Mouse (Mus musculus) forebrain, embryonic 11.5 days (tissue): Measurements from ENCODE around the gene Gnai2. TPM values are rescaled to one million over a fixed set of nuclear protein-coding genes. Genes with fewer than 3 reads are reported as not detected.

Experiments
- ATAC-seq: fragments of 200-750 bp; cut with Nextera tagmentation; replicated peaks from 2 replicates; pipeline ENCODE4 v1.8.0; 2017; ENCODE audit warnings: moderate TSS enrichment; ENCODE audit not compliant: low FRiP score
- DNase-seq: peaks from one replicate; pipeline ENCODE4 v3.0.0-alpha.2; 2017; ENCODE audit warnings: low spot score
- H3K27ac ChIP-seq: fragments of 300-500 bp; sonication (generic); 2 replicates; pipeline ENCODE4 v1.5.1; 2014; ENCODE audit warnings: low read depth, low read length
- H3K27me3 ChIP-seq: fragments of 300-500 bp; sonication (generic); 2 replicates; pipeline ENCODE4 v1.6.1; 2014; ENCODE audit warnings: mild to moderate bottlenecking, low read length, mixed read lengths; ENCODE audit not compliant: control insufficient read depth, insufficient read depth
- H3K36me3 ChIP-seq: fragments of 300-500 bp; sonication (generic); 2 replicates; pipeline ENCODE4 v1.6.1; 2014; ENCODE audit warnings: mild to moderate bottlenecking, low read length, moderate library complexity, mixed read lengths; ENCODE audit not compliant: control insufficient read depth, insufficient read depth
- H3K4me1 ChIP-seq: fragments of 300-500 bp; sonication (generic); replicated peaks from 2 replicates; pipeline ENCODE4 v1.6.1; 2014; ENCODE audit warnings: low read length, mixed read lengths; ENCODE audit not compliant: control insufficient read depth, insufficient read depth
- H3K4me2 ChIP-seq: fragments of 300-500 bp; sonication (generic); 2 replicates; pipeline ENCODE4 v1.6.1; 2014; ENCODE audit warnings: low read depth, mild to moderate bottlenecking, low read length, moderate library complexity, mixed read lengths; ENCODE audit not compliant: severe bottlenecking
- H3K4me3 ChIP-seq: fragments of 300-500 bp; sonication (generic); 2 replicates; pipeline ENCODE4 v1.5.1; 2014; ENCODE audit warnings: low read depth, low read length
- H3K9ac ChIP-seq: fragments of 300-500 bp; sonication (generic); 2 replicates; pipeline ENCODE4 v1.6.1; 2014; ENCODE audit warnings: low read length
- H3K9me3 ChIP-seq: fragments of 300-500 bp; sonication (generic); 2 replicates; pipeline ENCODE4 v1.6.1; 2016; ENCODE audit warnings: low read length, mixed read lengths; ENCODE audit not compliant: control insufficient read depth
- WGBS: fragments of 180-500 bp; shearing (Covaris S2); extraction: QIAGEN DNeasy Blood & Tissue Kit; methylation state at CpG from one replicate; pipeline ENCODE4 v1.1.7; 2014; 5-methylcytosine and 5-hydroxymethylcytosine counted together
- polyA plus RNA-seq: library from polyadenylated mRNA; unstranded; fragments of >200 nt; fragmentation: Nextera tagmentation; extraction: Ambion mirVana; gene quantifications from 2 replicates; pipeline ENCODE4 v1.2.1, GENCODE M21; 2014

Gnai2 gene
- polyA plus RNA-seq, 1 experiment from 2014 or later: 527 TPM

DNA sequence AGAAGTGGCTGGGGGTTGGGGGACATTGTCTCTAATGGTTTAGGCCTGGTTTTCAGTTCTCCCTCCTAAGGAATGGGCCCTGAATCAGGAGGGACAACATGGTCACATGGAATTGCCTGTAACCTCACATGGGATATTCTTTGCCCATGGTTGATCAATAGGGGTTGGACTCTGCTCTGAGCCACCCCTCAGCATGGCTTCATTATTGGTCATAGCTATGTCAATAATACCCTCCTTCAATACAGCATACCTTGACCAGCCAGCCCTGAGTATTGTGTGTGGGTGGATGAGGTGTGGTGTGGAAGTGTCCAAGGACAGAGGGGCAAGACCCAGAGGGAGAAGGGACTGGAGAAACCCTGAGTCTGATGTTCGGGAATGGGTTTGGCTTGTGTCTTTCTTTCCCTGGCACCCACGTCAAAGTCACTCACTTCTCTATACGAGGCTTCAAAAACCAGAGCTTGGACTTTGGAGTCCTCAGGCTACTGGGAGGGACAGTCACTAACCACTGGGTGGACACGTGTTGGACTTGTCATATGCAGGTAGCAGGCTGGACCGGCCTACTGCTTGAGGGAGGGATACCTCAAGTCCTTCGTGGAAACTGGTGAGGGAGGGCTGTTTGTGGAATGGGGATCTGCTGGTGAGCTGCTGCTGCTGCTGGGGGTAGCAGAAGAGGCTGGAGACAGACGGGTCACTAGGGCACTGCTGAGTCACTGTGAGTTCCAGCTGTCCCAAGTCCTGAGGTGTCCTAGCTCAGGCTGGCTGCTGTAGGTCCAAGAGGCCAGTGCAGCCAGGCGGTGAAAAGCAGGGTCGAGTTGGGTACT, 39.7 kb upstream of the Gnai2 start:
- H3K4me2 ChIP-seq: no peak overlapping the region
- peaks cover 5% of the 10 kb centered on the region; the same call in 1 of the 2 replicates for H3K4me1 ChIP-seq
- no peak overlapping the region for H3K27ac ChIP-seq
- H3K9ac ChIP-seq: no peak overlapping the region
- H3K36me3 ChIP-seq: no peaks in the 10 kb centered on the region
- H3K4me3 ChIP-seq: no peak overlapping the region
- ATAC-seq (peak; percentile 35; the same call in 1 of the 2 replicates), DNase-seq (no peak)
- peaks cover 13% of the 10 kb centered on the region for H3K27me3 ChIP-seq
- no peaks in the 10 kb centered on the region for H3K9me3 ChIP-seq
- 49% methylated on average over 9 of the region's 9 CpGs for WGBS

DNA sequence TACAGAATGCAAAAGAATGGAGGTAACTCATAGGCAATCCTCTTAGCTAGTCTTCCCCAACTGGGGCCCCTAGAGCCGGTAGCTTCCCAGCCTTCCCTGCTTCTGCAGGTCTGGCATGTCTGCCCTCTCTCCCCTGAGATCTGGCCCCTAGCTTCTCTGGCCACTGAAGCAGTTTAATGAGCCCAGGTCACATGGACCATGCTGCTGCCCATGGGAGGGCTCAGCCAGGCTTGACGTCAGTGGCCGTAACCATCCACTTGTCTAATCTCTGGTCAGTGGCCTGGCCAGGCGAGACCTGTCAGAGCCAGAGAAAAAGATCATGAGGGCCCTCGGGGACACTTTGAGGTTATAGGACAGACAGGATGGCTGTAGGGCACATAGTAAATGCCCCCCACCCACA, 35.1 kb upstream of the Gnai2 start:
- H3K27me3 ChIP-seq: peaks cover 18% of the 10 kb centered on the region

DNA sequence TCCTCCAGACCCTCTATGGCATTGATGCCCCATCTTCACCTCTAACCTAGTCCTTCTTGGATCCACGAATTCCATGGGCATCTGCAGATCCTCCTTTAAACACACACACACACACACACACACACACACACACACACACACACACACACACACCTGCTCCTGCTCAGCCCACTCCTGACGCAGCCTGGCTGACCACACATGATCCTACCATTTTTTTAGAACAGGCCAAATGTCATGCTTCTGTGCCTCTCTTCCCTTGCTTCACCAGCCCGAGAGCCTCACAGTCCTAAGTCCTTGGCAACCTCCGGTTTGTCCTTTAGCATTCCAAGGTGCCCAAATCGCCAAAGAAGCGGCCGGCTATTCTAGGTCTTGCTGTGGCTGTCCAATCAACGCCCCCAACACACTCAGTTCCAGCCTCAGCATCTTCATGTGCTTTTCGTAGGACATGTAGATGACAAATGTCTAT, 34.3 kb upstream of the Gnai2 start, which contains the start of gene Slc38a3:
Gene Slc38a3, minus strand, starts transcription at position 51 of the 466 bp plus-strand sequence.
- Histone ChIP-seq H3K4me1 (peaks cover 20% of the 10 kb centered on the region), H3K9me3 (no peaks in the 10 kb centered on the region), H3K27me3 (peaks cover 20% of the 10 kb centered on the region), H3K4me2 (no peak within 1 kb of the TSS), H3K36me3 (no peaks in the 10 kb centered on the region), H3K27ac (no peak within 1 kb of the TSS), H3K4me3 (no peak within 1 kb of the TSS), H3K9ac (no peak within 1 kb of the TSS)
- whole genome bisulfite sequencing: 90% methylated on average over 9 of the region's 9 CpGs
- ATAC-seq (no peak), DNase-seq (no peak)

More for the DNA sequence above, 35.1 kb upstream of the Gnai2 start:
- whole genome bisulfite sequencing: 66% methylated on average over 5 of the region's 5 CpGs
- Histone ChIP-seq H3K27ac (no peak overlapping the region), H3K9me3 (no peaks in the 10 kb centered on the region), H3K4me3 (no peak overlapping the region), H3K4me2 (no peak overlapping the region), H3K36me3 (no peaks in the 10 kb centered on the region), H3K9ac (no peak overlapping the region), H3K4me1 (peaks cover 20% of the 10 kb centered on the region)
- no peak for ATAC-seq
- no peak for DNase-seq

DNA sequence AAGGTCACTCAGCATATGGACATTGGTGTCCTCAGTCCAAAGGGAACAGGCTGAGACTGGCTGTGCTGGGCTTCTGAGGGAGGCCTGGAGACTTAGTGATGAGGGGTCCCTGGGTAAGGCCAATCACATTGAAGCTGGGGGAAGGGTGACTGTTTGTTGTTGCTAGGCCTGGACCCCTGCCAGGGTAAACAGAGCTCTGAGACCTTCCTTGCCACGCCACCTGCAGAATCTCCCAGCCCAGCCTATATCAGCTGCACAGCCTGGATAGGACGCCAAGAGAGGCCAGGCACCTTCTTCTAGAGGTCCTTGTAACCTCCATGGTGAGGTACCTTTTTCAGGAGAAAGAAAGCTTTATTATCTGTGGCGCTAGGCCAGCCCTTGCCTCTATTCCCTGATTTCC, 33.7 kb upstream of the Gnai2 start:
- DNase-seq: no peak
- Histone ChIP-seq H3K9me3 (no peaks in the 10 kb centered on the region), H3K36me3 (no peaks in the 10 kb centered on the region), H3K4me1 (peaks cover 20% of the 10 kb centered on the region), H3K4me3 (no peak overlapping the region), H3K4me2 (no peak overlapping the region), H3K9ac (no peak overlapping the region), H3K27ac (no peak overlapping the region), H3K27me3 (peaks cover 20% of the 10 kb centered on the region)
- 70% methylated on average over 3 of the region's 3 CpGs for WGBS
- ATAC-seq: no peak

DNA sequence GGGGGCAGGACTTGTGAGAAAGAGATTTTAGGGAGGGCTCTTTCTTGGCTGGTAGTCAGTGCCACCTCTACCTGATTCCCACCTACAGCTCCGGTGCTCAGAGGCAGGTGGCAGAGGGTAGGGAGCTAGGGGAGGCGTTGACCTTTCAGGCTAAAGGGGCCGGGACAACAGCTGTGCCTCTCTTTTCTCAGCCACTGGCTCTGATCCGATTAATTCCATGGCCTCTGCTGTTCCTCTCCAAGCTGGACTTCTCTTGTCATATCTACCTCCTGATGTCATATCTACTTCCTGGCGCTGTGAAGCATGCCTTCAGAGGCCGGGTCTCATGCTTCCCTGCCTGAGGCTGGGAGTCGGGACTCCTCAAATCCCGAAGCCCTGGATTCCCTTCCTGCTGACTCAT, 32.8 kb upstream of the Gnai2 start:
- Histone ChIP-seq H3K36me3 (no peaks in the 10 kb centered on the region), H3K4me2 (no peak overlapping the region), H3K27ac (no peak overlapping the region), H3K9me3 (no peaks in the 10 kb centered on the region), H3K27me3 (peaks cover 20% of the 10 kb centered on the region), H3K4me1 (peaks cover 26% of the 10 kb centered on the region), H3K4me3 (no peak overlapping the region), H3K9ac (no peak overlapping the region)
- no peak for DNase-seq
- no peak for ATAC-seq
- 27% methylated on average over 8 of the region's 8 CpGs for WGBS

DNA sequence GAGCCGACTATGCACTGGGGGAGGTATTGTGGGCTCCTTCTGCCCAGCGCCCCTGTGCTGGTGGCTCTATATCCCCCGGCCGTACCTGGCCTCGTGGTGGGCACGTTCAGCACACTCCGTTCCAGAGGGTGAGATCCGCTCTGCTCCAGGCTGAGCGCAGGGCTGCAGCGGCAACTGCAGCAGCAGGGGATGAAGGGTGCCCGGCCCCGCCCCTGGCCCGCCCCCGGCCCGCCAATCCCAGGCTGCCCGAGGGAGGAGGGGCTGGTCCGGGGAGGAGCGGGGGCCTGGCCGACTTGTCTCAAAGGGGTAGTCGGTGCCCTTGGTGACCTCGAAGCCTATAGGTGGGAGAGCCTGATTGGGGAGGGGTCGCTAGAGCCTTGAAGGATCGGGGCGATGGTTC, 32.1 kb upstream of the Gnai2 start:
- DNase-seq (peak; percentile 87), ATAC-seq (peak; percentile 90)
- Histone ChIP-seq H3K27me3 (peaks cover 20% of the 10 kb centered on the region), H3K4me3 (peak overlapping the region; percentile 35), H3K4me2 (peak overlapping the region; percentile 85), H3K4me1 (peaks cover 26% of the 10 kb centered on the region), H3K36me3 (no peaks in the 10 kb centered on the region), H3K27ac (no peak overlapping the region), H3K9ac (peak overlapping the region; percentile 53), H3K9me3 (no peaks in the 10 kb centered on the region)
- WGBS: under 1% methylated on average over 24 of the region's 24 CpGs

DNA sequence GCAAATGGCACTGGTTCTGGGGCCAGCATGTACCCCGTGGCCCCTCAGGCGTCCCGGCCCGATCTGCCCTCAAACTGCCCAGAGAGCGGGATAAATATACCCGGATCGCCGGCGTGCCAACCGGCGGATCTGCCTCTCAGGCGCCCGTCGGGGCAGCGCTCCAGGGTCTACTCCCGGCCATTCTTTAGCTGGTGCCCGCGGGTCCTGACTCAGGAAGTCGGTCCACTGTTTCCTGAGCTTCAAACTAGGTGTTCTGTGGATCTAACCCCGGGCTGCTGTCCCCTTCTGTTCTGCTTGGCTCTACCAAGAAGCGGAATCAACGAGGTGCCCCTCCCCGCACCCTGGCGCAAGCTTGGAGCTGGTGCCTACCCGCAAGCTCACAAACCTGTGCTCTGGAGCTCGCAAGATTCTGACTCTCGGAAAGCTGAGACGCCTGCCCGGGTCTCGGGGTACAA, 31.6 kb upstream of the Gnai2 start:
- Histone ChIP-seq H3K9me3 (no peaks in the 10 kb centered on the region), H3K4me2 (peak overlapping the region; percentile 85), H3K36me3 (no peaks in the 10 kb centered on the region), H3K27me3 (peaks cover 20% of the 10 kb centered on the region), H3K27ac (no peak overlapping the region), H3K9ac (peak overlapping the region; percentile 53), H3K4me3 (peak overlapping the region; percentile 35), H3K4me1 (peaks cover 26% of the 10 kb centered on the region)
- WGBS: under 1% methylated on average over 30 of the region's 30 CpGs
- ATAC-seq (peak; percentile 26; the same call in 1 of the 2 replicates), DNase-seq (peak; percentile 62)

DNA sequence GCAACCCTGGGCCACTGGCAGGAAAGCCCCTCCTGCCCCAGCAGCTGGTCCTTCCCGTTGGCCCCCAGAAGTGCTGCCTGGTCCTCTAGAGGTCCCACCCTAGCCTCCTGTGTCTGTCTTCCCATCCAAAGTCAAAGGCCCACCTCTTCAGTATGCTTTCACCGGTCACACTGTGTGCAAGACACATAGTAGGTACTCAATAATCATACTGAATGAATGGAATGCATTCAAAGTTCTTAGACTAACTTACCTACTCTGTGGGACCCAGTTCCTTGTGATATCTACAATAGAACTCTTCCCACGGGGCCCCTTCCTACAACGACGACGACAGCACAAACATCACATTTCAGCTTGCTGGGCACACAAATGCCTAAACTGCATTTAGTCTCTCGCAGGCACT, 30.1 kb upstream of the Gnai2 start:
- Histone ChIP-seq H3K4me1 (peaks cover 26% of the 10 kb centered on the region), H3K4me3 (no peak overlapping the region), H3K36me3 (no peaks in the 10 kb centered on the region), H3K9me3 (no peaks in the 10 kb centered on the region), H3K27me3 (peaks cover 20% of the 10 kb centered on the region), H3K27ac (no peak overlapping the region), H3K4me2 (no peak overlapping the region), H3K9ac (no peak overlapping the region; the same call in 1 of the 2 replicates)
- DNase-seq (no peak), ATAC-seq (no peak)
- WGBS: 88% methylated on average over 7 of the region's 7 CpGs
